Mouse (Mus musculus) intestine, postnatal 0 days (tissue): Measurements from ENCODE around the gene Padi4. TPM values are rescaled to one million over a fixed set of nuclear protein-coding genes. Genes with fewer than 3 reads are reported as not detected.

Experiments used
- ATAC-seq: fragments of 200-750 bp; cut with Nextera tagmentation; 2 replicates; pipeline ENCODE4 v1.8.0; 2017; ENCODE audit warnings: mild to moderate bottlenecking, moderate TSS enrichment, moderate library complexity
- H3K27ac ChIP-seq: fragments of 300-500 bp; sonication (generic); 2 replicates; pipeline ENCODE4 v1.5.1; 2014; ENCODE audit warnings: mild to moderate bottlenecking, low read depth, low read length, moderate library complexity
- H3K27me3 ChIP-seq: fragments of 300-500 bp; sonication (generic); replicated peaks from 2 replicates; pipeline ENCODE4 v1.6.1; 2014; ENCODE audit warnings: low read length, mixed read lengths; ENCODE audit not compliant: control insufficient read depth, insufficient read depth
- H3K36me3 ChIP-seq: fragments of 300-500 bp; sonication (generic); 2 replicates; pipeline ENCODE4 v1.6.1; 2014; ENCODE audit warnings: mild to moderate bottlenecking, moderate library complexity; ENCODE audit not compliant: control insufficient read depth, insufficient read depth
- H3K4me1 ChIP-seq: fragments of 300-500 bp; sonication (generic); replicated peaks from 2 replicates; pipeline ENCODE4 v1.6.1; 2014; ENCODE audit warnings: antibody characterized with exemption, low read length, mixed read lengths; ENCODE audit not compliant: control insufficient read depth, insufficient read depth
- H3K4me2 ChIP-seq: fragments of 300-500 bp; sonication (generic); replicated peaks from 2 replicates; pipeline ENCODE4 v1.6.1; 2014; ENCODE audit warnings: low read depth, mild to moderate bottlenecking, moderate library complexity
- H3K4me3 ChIP-seq: fragments of 300-500 bp; sonication (generic); 2 replicates; pipeline ENCODE4 v1.5.1; 2014; ENCODE audit warnings: low read depth, low read length
- H3K9ac ChIP-seq: fragments of 300-500 bp; sonication (generic); 2 replicates; pipeline ENCODE4 v1.6.1; 2014; ENCODE audit warnings: mild to moderate bottlenecking, low read depth, low read length
- H3K9me3 ChIP-seq: fragments of 300-500 bp; sonication (generic); 2 replicates; pipeline ENCODE4 v1.6.1; 2016; ENCODE audit warnings: mixed run types; ENCODE audit not compliant: control insufficient read depth
- CTCF ChIP-seq: sonication (generic); IDR thresholded peaks from 2 replicates; pipeline ENCODE4 v1.5.1; 2016; ENCODE audit warnings: low read depth, mild to moderate bottlenecking, control low read depth, antibody characterized with exemption, moderate library complexity
- WGBS: fragments of 180-500 bp; shearing (Covaris S2); extraction: QIAGEN DNeasy Blood & Tissue Kit; methylation state at CpG from one replicate; pipeline ENCODE4 v1.1.7; 2014; 5-methylcytosine and 5-hydroxymethylcytosine counted together
- polyA plus RNA-seq: library from polyadenylated mRNA; unstranded; fragments of >200 nt; fragmentation: Nextera tagmentation; extraction: Ambion mirVana; gene quantifications from 2 replicates; pipeline ENCODE4 v1.2.1, GENCODE M21; 2015

The Padi4 gene
- polyA plus RNA-seq, 1 experiment from 2014 or later: 5.5 TPM

DNA sequence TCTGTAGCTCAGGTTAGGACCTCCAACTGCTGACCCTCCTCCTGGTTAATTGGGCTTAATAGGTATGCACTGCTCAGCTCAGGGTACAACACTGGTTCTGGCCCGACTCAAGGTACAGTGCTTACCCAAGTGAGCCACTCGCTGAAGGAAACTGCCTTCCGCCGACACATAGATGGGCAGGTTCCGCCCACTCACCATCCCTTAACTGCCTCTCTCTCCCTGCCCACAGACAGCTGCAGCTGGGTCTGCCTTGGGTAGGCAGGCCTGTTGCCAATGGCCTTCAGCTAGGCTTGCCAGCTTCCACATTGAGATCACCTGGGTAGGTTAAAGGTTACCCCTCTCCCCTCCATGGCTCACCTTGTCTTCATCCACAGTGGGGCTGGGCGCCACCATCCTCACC is 32.6 kb downstream of the Padi4 start:
- no peak overlapping the region for H3K27ac ChIP-seq
- 84% methylated on average over 6 of the region's 6 CpGs for WGBS
- no peak overlapping the region for H3K9ac ChIP-seq
- no peak overlapping the region for H3K4me3 ChIP-seq
- ATAC-seq: no peak
- H3K4me2 ChIP-seq: no peak overlapping the region
- no peaks in the 10 kb centered on the region for H3K27me3 ChIP-seq
- H3K36me3 ChIP-seq: no peaks in the 10 kb centered on the region
- no peaks in the 10 kb centered on the region for H3K4me1 ChIP-seq
- TF ChIP-seq CTCF: no peak
- no peaks in the 10 kb centered on the region for H3K9me3 ChIP-seq

DNA sequence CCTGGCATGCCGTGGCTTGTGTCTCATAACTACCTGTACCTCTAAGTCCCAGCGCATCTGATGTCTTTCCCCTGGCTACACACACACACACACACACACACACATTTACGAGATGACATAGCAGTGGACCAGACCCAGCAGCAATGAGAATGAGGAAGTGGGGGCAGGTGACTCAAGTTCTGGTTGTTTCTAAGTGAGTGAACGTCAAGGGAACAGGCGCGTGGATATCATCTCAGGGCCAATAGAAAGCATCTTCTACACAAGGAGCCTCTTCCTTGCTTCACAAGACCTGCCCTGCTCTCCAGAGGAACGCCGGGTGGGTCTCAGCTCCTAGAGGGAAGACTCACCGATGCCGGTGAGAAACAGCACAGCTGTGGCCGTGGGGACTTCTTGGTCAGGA is 33.4 kb downstream of the Padi4 start:
- no peaks in the 10 kb centered on the region for H3K4me1 ChIP-seq
- H3K27ac ChIP-seq: no peak overlapping the region
- H3K4me3 ChIP-seq: no peak overlapping the region
- no peak overlapping the region for H3K9ac ChIP-seq
- no peak for ATAC-seq
- no peaks in the 10 kb centered on the region for H3K9me3 ChIP-seq
- no peaks in the 10 kb centered on the region for H3K27me3 ChIP-seq
- no peak for TF ChIP-seq CTCF
- 80% methylated on average over 11 of the region's 11 CpGs for WGBS
- H3K4me2 ChIP-seq: no peak overlapping the region
- no peaks in the 10 kb centered on the region for H3K36me3 ChIP-seq

DNA sequence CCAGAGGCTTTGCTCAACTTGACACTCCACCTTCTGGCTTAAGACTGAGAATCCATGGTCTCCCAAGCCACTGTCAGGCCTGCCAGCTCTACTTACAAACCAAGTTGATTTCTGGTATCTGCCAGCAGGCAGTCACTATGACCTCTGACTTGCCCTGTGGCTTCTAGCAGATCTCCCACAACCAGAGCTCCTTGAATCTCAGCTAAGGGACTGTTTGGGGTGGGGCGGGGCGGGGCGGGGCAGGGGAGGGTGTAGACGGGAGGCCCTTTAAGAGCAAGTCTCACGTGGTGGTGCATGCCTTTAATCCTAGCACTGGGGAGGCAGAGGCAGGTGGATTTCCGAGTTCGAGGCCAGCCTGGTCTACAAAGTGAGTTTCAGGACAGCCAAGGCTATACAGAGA is 41.2 kb downstream of the Padi4 start:
- 60% methylated on average over 7 of the region's 7 CpGs for WGBS
- Histone ChIP-seq H3K27ac (no peak overlapping the region), H3K9ac (no peak overlapping the region), H3K9me3 (no peaks in the 10 kb centered on the region), H3K27me3 (no peaks in the 10 kb centered on the region), H3K4me2 (no peak overlapping the region), H3K36me3 (no peaks in the 10 kb centered on the region), H3K4me1 (no peaks in the 10 kb centered on the region), H3K4me3 (no peak overlapping the region)
- no peak for TF ChIP-seq CTCF
- ATAC-seq: no peak

DNA sequence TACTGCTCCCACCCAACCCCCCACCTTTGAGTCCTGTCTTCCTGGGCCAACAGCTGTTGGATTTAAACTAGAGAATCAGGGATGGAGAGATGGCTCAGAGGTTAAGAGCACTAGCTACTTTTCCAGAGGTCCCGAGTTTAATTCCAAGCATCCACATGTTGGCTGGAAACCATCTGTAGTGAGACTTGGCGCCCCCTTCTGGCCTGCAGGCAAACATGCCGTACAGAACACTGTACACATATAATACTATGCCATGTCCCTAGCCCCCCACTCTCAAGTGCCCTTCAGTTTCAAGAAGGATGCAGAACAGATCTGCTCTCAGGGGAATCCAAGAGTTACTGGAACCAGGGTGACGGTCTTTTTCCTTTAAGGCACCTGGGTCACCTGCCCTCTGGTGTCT is 42.4 kb downstream of the Padi4 start:
- 85% methylated on average over 4 of the region's 4 CpGs for WGBS
- Histone ChIP-seq H3K4me3 (no peak overlapping the region), H3K27ac (no peak overlapping the region), H3K9ac (no peak overlapping the region), H3K27me3 (no peaks in the 10 kb centered on the region), H3K4me2 (no peak overlapping the region), H3K36me3 (no peaks in the 10 kb centered on the region), H3K9me3 (no peaks in the 10 kb centered on the region), H3K4me1 (no peaks in the 10 kb centered on the region)
- peak; percentile 39 for TF ChIP-seq CTCF
- no peak for ATAC-seq

DNA sequence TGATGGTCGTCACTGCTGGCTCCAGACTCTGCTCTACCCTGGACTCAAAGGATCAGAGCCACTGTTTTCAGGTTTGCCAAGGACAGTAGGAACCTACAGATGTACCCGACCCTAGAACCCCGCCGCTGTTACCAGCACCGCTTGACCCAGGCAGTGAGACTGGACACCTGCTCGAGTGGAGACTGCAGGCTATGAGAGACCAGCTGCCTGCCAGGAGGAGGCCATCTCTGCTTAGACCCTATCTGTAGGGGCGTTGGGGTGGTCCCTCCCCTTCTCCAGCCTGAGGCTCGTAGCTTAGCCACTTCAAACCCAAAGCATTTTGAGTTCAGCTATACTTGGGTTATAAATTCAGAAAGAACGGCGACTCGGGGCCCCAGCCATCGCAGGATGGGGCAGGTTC is 47.1 kb downstream of the Padi4 start:
- Histone ChIP-seq H3K36me3 (peaks cover 17% of the 10 kb centered on the region; the same call in 1 of the 2 replicates), H3K4me3 (no peak overlapping the region), H3K27me3 (no peaks in the 10 kb centered on the region), H3K4me1 (no peaks in the 10 kb centered on the region), H3K4me2 (no peak overlapping the region), H3K27ac (no peak overlapping the region), H3K9me3 (no peaks in the 10 kb centered on the region), H3K9ac (no peak overlapping the region)
- no peak for ATAC-seq
- WGBS: 86% methylated on average over 12 of the region's 12 CpGs
- TF ChIP-seq CTCF: no peak

DNA sequence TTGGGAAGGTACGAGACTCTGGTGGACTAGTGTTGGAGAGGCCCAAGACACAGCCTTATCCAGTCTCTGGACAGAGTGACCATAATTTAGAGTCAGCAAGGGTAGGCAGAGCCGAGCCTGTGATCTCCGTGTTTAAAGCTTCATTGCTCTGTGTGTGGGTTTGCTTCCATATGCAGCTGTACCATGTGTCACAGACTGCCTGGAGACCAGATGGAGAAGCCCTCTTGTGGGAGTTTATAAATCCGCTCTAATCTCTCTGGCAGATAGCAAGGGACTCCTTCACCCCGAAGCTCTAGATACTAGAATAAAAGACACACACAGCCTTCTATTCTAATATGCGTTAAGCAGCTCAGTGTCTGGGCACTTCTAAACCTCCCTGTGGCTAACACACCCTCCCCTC is 49.3 kb downstream of the Padi4 start:
- Histone ChIP-seq H3K9ac (no peak overlapping the region), H3K9me3 (no peaks in the 10 kb centered on the region), H3K4me3 (no peak overlapping the region), H3K36me3 (peaks cover 38% of the 10 kb centered on the region), H3K4me1 (no peaks in the 10 kb centered on the region), H3K27ac (no peak overlapping the region), H3K4me2 (no peak overlapping the region), H3K27me3 (no peaks in the 10 kb centered on the region)
- 75% methylated on average over 6 of the region's 6 CpGs for WGBS
- no peak for ATAC-seq
- no peak for TF ChIP-seq CTCF

DNA sequence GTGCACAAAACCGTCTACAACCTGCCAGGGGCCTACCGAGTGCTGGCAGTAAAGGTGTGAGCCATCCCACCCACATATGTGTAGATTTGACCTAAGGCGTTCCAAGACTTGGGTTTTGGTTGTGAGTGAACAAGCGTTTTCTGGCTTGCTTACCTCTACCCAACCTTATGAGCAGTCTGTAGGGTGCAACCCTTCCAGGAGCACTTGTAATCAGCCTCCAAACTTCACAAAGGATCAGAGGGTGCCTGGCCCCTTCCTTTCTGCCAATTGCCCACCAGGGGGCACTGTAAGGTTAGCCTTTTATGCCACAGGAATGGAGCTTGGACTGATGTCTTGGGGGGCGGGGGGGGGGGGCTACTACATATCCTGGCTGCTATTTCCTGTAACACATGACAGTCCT is 50.2 kb downstream of the Padi4 start:
- Histone ChIP-seq H3K27ac (no peak overlapping the region), H3K4me1 (no peaks in the 10 kb centered on the region), H3K36me3 (peaks cover 47% of the 10 kb centered on the region), H3K4me3 (no peak overlapping the region), H3K9me3 (no peaks in the 10 kb centered on the region), H3K27me3 (no peaks in the 10 kb centered on the region), H3K4me2 (no peak overlapping the region), H3K9ac (no peak overlapping the region)
- no peak for ATAC-seq
- TF ChIP-seq CTCF: peak; percentile 78
- WGBS: 55% methylated on average over 5 of the region's 5 CpGs
